Mouse (Mus musculus) embryonic facial prominence, embryonic 10.5 days (tissue): ENCODE results near the gene Tff2. TPM values are rescaled to one million over a fixed set of nuclear protein-coding genes. Genes with fewer than 3 reads are reported as not detected.

ENCODE experiments used
- DNase-seq: peaks from one replicate; pipeline ENCODE4 v3.0.0-alpha.2; 2017; ENCODE audit warnings: low spot score
- H3K27ac ChIP-seq: fragments of 300-500 bp; sonication (generic); replicated peaks from 2 replicates; pipeline ENCODE4 v1.5.1; 2016; ENCODE audit warnings: mild to moderate bottlenecking
- H3K27me3 ChIP-seq: fragments of 300-500 bp; sonication (generic); replicated peaks from 2 replicates; pipeline ENCODE4 v1.6.1; 2016; ENCODE audit warnings: low read depth, mild to moderate bottlenecking; ENCODE audit not compliant: poor library complexity, severe bottlenecking
- H3K36me3 ChIP-seq: fragments of 300-500 bp; sonication (generic); replicated peaks from 2 replicates; pipeline ENCODE4 v1.6.1; 2016; ENCODE audit warnings: mild to moderate bottlenecking, moderate library complexity
- H3K4me1 ChIP-seq: fragments of 300-500 bp; sonication (generic); 2 replicates; pipeline ENCODE4 v1.6.1; 2016
- H3K4me3 ChIP-seq: fragments of 300-500 bp; sonication (generic); 2 replicates; pipeline ENCODE4 v1.5.1; 2016; ENCODE audit warnings: mild to moderate bottlenecking, moderate library complexity
- H3K9me3 ChIP-seq: fragments of 300-500 bp; sonication (generic); 2 replicates; pipeline ENCODE4 v1.6.1; 2016; ENCODE audit warnings: mild to moderate bottlenecking
- WGBS: fragments of 180-500 bp; shearing (Covaris S2); methylation state at CpG from one replicate; pipeline ENCODE4 v1.1.7; 2016; 5-methylcytosine and 5-hydroxymethylcytosine counted together
- polyA plus RNA-seq: library from polyadenylated mRNA; unstranded; fragments of >200 nt; fragmentation: Nextera tagmentation; extraction: Ambion mirVana; gene quantifications from 2 replicates; pipeline ENCODE4 v1.2.1, GENCODE M21; 2016

The Tff2 gene
- polyA plus RNA-seq, 1 experiment from 2014 or later = not detected

DNA sequence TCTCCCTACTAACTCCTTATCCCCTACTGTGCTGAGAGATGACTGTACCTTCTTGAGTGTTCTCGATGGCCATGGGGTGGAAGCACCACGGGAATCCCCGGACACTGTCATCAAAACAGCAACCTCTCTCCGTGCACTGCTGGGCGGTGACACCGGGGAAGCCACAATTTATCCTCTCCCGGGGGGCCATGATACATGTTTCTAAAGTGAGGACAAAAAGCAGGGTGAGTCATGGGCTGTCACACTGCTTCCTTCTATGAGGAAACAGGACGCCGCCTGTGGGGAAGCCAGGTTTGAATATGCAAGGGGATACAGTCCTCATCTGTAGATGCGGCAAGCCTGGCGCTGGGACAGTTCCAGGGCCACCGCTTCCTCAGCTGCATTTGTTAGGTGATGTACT, 18.5 kb upstream of the Tff2 start:
- no peak for DNase-seq
- Histone ChIP-seq H3K36me3 (no peaks in the 10 kb centered on the region), H3K9me3 (no peaks in the 10 kb centered on the region), H3K4me1 (no peaks in the 10 kb centered on the region), H3K27ac (no peak overlapping the region), H3K27me3 (no peaks in the 10 kb centered on the region), H3K4me3 (no peak overlapping the region)
- 89% methylated on average over 12 of the region's 12 CpGs for WGBS

DNA sequence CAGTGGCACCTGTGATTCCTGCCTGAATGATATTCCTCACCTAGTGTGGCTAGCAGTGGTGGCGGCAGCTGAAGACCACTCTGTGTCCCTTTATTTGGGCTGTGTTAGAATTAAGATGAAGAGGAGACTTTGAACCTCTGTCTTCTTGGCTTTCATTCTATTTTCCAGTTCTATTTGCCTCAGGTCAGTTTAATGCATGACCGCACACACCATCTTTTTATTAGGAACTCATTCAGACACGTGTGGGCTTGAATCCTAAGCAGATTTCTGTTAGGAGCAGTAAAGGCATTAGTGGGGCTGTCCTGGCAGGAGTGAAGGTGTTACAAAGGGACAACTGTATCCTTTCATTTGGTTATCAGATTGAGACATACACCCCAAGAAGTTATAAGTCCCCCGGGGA, 16.2 kb upstream of the Tff2 start:
- no peak overlapping the region for H3K27ac ChIP-seq
- WGBS = 83% methylated on average over 4 of the region's 4 CpGs
- no peak overlapping the region for H3K4me3 ChIP-seq
- no peak for DNase-seq
- no peaks in the 10 kb centered on the region for H3K9me3 ChIP-seq
- H3K4me1 ChIP-seq = no peaks in the 10 kb centered on the region
- no peaks in the 10 kb centered on the region for H3K27me3 ChIP-seq
- H3K36me3 ChIP-seq = no peaks in the 10 kb centered on the region

DNA sequence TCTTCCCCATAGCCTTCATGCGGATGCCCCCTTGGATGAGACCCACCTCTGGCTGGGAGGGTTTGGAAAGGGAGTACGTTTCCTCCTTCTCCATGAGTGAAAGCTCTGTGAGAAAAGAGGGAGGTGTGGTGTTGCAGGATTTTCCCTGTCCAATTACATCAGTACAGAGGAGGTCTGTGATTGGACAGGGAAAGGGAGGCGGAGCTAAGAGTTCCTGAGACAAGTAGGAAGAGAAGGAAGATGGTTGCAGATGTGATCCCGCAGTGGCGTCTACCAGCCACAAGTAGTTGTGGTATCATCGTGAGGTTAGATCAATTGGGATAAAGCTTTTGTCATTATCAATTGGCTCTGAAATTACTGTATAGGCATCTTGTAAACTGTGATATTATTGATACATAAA, 13.8 kb upstream of the Tff2 start:
- Histone ChIP-seq H3K4me1 (no peaks in the 10 kb centered on the region), H3K27me3 (no peaks in the 10 kb centered on the region), H3K36me3 (no peaks in the 10 kb centered on the region), H3K9me3 (no peaks in the 10 kb centered on the region), H3K4me3 (no peak overlapping the region), H3K27ac (no peak overlapping the region)
- no peak for DNase-seq
- WGBS = 75% methylated on average over 6 of the region's 6 CpGs

DNA sequence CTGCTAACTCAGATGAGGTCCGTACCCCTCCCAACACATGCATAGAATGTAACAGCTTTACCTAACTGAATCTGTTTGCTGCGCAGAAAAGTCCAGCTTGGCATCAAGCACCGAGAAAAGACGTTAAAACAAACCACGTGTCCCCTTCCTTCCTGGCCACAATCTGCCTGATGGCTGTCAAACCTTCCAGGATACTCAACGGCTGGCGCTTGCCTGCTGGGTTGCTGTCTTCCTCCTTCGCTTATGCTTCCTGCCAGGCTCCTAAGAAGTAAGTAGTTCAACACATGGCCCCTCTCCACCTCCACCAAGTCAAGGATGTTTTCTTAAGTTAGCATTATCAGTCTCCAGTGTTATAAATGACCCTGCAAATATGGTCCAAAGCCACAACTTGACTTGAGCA, 9.7 kb upstream of the Tff2 start:
- Histone ChIP-seq H3K27ac (no peak overlapping the region), H3K36me3 (no peaks in the 10 kb centered on the region), H3K4me3 (no peak overlapping the region), H3K4me1 (0 out of 2 replicates have a peak, but pooled peaks cover 6% of the 10 kb centered on the region), H3K9me3 (no peaks in the 10 kb centered on the region), H3K27me3 (no peaks in the 10 kb centered on the region)
- 79% methylated on average over 8 of the region's 8 CpGs for WGBS
- DNase-seq = no peak

DNA sequence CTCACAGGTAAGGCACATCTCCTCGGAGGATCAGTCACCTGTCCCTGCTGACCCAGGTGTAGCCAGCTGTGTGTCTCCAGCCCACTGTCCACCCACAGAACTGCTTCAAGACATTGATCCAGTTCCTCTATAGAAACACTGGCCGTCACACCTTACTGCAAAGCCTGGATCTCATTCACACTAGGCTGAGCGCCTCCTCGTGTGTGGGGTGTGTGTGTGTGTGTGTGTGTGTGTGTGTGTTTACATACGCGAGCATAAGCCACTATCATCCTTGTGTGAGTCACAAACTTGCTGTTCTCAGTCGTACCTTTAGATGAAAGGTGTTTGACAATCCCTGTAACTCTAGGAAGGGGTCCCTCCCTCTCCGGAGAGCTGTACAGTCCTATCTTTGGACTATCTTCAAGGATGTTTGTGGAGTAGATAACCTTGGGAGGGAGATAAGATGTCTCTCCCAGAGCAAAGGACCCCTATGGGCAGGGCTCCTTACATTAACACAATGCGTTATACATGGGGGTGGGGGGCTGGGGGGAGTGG, 9.0 kb upstream of the Tff2 start:
- H3K4me1 ChIP-seq = 0 out of 2 replicates have a peak, but pooled peaks cover 6% of the 10 kb centered on the region
- H3K27me3 ChIP-seq = no peaks in the 10 kb centered on the region
- DNase-seq = no peak
- H3K4me3 ChIP-seq = no peak overlapping the region
- no peaks in the 10 kb centered on the region for H3K36me3 ChIP-seq
- 86% methylated on average over 9 of the region's 9 CpGs for WGBS
- H3K9me3 ChIP-seq = no peaks in the 10 kb centered on the region
- H3K27ac ChIP-seq = no peak overlapping the region

DNA sequence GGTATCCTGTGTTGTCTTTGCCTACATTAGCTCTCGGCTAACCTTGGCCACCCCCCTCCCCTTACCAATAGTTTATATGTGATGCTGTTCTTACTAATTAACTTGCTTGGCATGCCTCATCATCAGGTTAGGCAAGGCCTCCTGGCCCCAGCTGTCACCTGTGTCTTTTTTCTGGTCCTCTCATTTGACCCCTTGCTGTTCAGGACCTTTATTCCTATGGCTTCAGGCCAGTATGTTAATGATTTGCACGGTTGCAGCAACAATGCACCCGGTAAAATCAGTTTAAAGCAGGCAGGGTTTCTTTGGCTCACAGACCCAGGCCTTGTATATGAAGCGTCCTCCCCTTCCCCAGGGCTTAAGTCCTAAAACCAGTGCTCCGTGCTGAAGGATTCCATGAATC, 8.4 kb upstream of the Tff2 start:
- H3K9me3 ChIP-seq = no peaks in the 10 kb centered on the region
- 52% methylated on average over 5 of the region's 5 CpGs for WGBS
- H3K27me3 ChIP-seq = no peaks in the 10 kb centered on the region
- no peak overlapping the region for H3K4me3 ChIP-seq
- 0 out of 2 replicates have a peak, but pooled peaks cover 6% of the 10 kb centered on the region for H3K4me1 ChIP-seq
- no peak overlapping the region for H3K27ac ChIP-seq
- no peaks in the 10 kb centered on the region for H3K36me3 ChIP-seq
- DNase-seq = no peak

DNA sequence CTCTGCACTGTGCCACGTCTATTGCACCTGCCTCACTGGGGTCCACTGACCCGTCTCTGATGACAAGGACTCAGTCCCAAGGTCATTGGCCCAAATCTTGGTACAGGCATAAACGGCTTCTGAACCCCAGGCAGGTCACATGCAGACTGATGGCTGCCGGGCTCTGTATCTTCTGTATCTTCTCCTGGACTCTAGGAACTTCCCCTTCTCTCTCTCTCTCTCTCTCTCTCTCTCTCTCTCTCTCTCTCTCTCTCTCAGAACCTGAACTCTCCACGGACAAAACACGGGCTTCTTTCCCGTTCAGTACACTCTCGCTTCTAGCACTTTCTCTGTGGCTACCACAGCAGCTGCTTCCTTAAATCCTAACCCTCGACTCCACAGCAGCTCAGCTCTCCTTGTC, 1.9 kb upstream of the Tff2 start:
- Histone ChIP-seq H3K9me3 (no peaks in the 10 kb centered on the region), H3K27me3 (0 out of 2 replicates have a peak, but pooled peaks cover 3% of the 10 kb centered on the region), H3K36me3 (no peaks in the 10 kb centered on the region), H3K4me3 (no peak overlapping the region), H3K4me1 (no peaks in the 10 kb centered on the region), H3K27ac (no peak overlapping the region)
- DNase-seq = no peak
- 83% methylated on average over 9 of the region's 9 CpGs for WGBS

DNA sequence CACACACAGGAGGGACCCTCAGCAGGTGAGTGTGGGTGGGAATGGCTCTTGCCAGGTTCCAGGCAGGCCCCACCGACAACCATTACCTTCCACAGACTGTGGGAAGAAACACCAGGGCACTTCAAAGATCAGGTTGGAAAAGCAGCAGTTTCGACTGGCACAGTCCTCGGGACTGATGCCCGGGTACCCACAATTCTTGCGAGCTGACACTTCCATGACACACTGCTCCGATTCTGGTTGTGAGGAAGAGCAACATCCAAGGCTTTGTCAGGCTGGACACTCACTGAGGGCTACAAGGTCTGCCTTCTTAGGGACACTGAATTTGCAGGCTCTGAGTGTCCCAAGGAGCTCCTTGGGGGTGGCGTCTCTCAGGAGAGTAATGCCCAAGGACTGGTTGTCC, 2.0 kb downstream of the Tff2 start:
- 0 out of 2 replicates have a peak, but pooled peaks cover 10% of the 10 kb centered on the region for H3K4me1 ChIP-seq
- 93% methylated on average over 7 of the region's 7 CpGs for WGBS
- H3K27ac ChIP-seq = no peak overlapping the region
- H3K27me3 ChIP-seq = 0 out of 2 replicates have a peak, but pooled peaks cover 3% of the 10 kb centered on the region
- no peak overlapping the region for H3K4me3 ChIP-seq
- no peak for DNase-seq
- no peaks in the 10 kb centered on the region for H3K9me3 ChIP-seq
- H3K36me3 ChIP-seq = no peaks in the 10 kb centered on the region

DNA sequence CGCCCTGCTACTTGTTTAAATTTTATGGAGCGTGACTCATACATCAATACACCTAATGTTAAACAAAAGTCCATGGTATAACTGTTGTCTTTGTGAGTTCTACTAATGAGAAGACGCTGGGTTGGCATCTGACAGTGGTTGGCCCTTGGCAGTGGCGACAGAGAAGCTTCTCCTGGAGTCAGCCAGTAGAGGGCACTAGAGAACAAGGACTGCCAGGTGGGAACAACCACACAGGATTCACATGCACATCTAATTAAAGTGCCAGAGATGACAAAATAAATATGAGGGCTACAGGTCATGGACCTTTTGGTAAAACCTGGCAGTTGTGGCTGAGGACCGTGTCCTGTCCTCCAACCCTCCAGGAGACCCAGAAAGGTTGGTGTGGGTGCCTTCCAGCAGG, 5.7 kb downstream of the Tff2 start:
- H3K27ac ChIP-seq = no peak overlapping the region
- DNase-seq = peak; percentile 58
- H3K4me1 ChIP-seq = peaks cover 14% of the 10 kb centered on the region; the same call in 1 of the 2 replicates
- no peak overlapping the region for H3K4me3 ChIP-seq
- 18% methylated on average over 5 of the region's 5 CpGs for WGBS
- H3K36me3 ChIP-seq = no peaks in the 10 kb centered on the region
- no peaks in the 10 kb centered on the region for H3K27me3 ChIP-seq
- H3K9me3 ChIP-seq = no peaks in the 10 kb centered on the region

DNA sequence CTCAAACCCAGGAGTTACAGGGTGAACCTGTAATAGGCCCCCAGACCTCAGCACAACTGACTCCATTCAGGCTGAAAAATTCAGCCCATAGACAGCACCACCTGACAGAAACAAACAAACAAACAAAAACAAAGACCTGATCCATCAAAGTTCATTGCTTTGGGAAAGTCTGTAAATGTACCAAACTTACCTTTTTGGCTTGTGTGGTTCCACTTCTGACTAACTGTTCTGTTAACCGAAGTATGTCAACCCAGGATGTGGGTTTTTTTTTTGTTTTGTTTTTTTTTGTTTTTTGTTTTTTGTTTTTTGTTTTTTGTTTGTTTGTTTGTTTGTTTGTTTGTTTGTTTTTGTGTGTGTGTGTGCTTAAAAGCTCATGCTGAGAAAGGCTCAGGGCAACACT, 7.3 kb downstream of the Tff2 start:
- no peaks in the 10 kb centered on the region for H3K9me3 ChIP-seq
- H3K4me1 ChIP-seq = peaks cover 14% of the 10 kb centered on the region; the same call in 1 of the 2 replicates
- H3K4me3 ChIP-seq = no peak overlapping the region
- H3K27ac ChIP-seq = no peak overlapping the region
- WGBS = 90% methylated on average over 1 of the region's 1 CpGs
- no peaks in the 10 kb centered on the region for H3K36me3 ChIP-seq
- no peak for DNase-seq
- no peaks in the 10 kb centered on the region for H3K27me3 ChIP-seq

DNA sequence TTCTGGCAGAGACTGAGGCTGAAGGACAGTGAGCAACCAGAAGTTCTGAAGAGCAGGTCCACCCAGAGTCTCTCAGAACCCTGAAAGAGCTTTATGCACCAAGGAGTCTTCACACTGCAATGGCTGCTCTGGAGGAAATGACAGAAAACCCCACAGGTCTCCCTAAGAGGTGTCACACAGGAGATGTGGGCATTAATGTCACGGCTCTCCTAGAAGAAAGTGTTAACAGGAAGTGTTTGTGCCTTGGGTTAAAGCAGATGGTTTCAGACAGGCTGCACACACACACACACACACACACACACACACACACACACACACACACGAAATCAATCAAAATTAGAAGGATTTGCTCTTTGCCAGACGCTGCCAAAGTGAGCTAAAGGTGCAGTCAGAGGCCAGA, 7.8 kb downstream of the Tff2 start:
- WGBS = 49% methylated on average over 3 of the region's 3 CpGs
- Histone ChIP-seq H3K36me3 (no peaks in the 10 kb centered on the region), H3K27me3 (no peaks in the 10 kb centered on the region), H3K9me3 (no peaks in the 10 kb centered on the region), H3K4me1 (peaks cover 14% of the 10 kb centered on the region; the same call in 1 of the 2 replicates), H3K4me3 (no peak overlapping the region), H3K27ac (no peak overlapping the region)
- no peak for DNase-seq

DNA sequence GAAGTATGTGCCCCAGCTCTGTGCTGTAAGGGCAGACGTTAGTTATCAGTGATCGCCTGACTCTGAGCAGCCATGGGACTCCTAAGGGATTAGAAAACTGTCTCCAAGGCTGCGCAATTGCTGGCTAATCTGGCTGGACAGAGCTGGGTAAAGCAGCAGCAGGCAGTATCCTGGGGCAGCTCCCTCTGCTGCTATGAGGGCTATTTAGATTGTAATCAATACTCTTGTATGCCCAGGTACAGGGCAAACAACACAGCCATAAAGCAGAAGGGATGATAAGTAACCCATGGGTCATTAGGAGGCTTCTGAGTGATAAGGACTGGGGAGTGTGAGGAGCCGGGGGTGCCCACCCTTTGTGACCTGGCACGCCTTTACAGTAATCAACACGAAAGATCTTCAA, 9.2 kb downstream of the Tff2 start:
- WGBS = 81% methylated on average over 6 of the region's 6 CpGs
- no peaks in the 10 kb centered on the region for H3K27me3 ChIP-seq
- no peak overlapping the region for H3K4me3 ChIP-seq
- H3K36me3 ChIP-seq = no peaks in the 10 kb centered on the region
- DNase-seq = no peak
- H3K27ac ChIP-seq = no peak overlapping the region
- no peaks in the 10 kb centered on the region for H3K9me3 ChIP-seq
- H3K4me1 ChIP-seq = peaks cover 14% of the 10 kb centered on the region; the same call in 1 of the 2 replicates

DNA sequence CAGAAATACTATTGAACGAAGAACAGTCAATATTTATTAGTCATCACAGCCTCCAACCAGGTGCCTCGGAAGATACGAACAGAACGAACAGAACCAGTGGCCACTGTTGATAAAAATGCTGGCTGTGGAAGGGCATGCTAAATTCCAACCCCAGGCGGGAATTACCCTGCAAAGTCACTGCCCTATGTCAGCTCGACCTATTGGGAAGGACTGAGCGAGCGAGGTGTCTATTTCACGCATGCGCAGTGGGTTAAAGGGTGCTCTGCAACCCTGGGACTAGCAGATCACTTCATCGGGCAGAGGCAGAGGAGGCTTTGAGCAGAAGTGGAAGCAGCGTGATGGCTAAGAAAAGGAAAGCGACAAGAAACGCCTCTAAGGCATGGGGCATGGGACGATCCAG, 10.3 kb downstream of the Tff2 start:
- Histone ChIP-seq H3K27ac (no peak overlapping the region), H3K27me3 (no peaks in the 10 kb centered on the region), H3K4me3 (no peak overlapping the region), H3K4me1 (peaks cover 12% of the 10 kb centered on the region), H3K36me3 (no peaks in the 10 kb centered on the region), H3K9me3 (no peaks in the 10 kb centered on the region)
- WGBS = 82% methylated on average over 15 of the region's 15 CpGs
- no peak for DNase-seq
